Mouse (Mus musculus): ENCODE data around the gene Dad1. TPM values are rescaled to one million over a fixed set of nuclear protein-coding genes. Genes with fewer than 3 reads are reported as not detected.

Gene Dad1
- total RNA-seq, 1 experiment, result 174 TPM

- Histone ChIP-seq H3K4me3 (ENCODE audit: insufficient read depth in 1 of 2, low read depth in 1 of 2, low read length in 2 of 2, poor library complexity in 1 of 2, severe bottlenecking in 1 of 2) (no peak overlapping the region), H3K36me3 (ENCODE audit: control insufficient read depth, insufficient read depth, low read length, poor library complexity, severe bottlenecking) (peaks cover 16% of the 10 kb centered on the region; the same call in 1 of the 2 replicates), H3K9ac (ENCODE audit: insufficient read depth, low read depth, low read length, poor library complexity, severe bottlenecking) (no peak overlapping the region), H3K9me3 (ENCODE audit: control insufficient read depth, insufficient read depth, low read depth, low read length) (no peaks in the 10 kb centered on the region), H3K4me1 (ENCODE audit: control insufficient read depth in 2 of 2, insufficient read depth in 2 of 2, low read length in 2 of 2, poor library complexity in 1 of 2) (peaks cover 0 to 12% of the 10 kb centered on the region in 2 experiments; a peak in 2 of 4 replicates), H3K27ac (ENCODE audit: insufficient read depth, low read depth, low read length, poor library complexity, severe bottlenecking) (no peak overlapping the region)
- TF ChIP-seq CHD2 (IDR thresholded peaks at IDR 0.05; ENCODE audit: low read depth, low read length) (no peak), HCFC1 (IDR thresholded peaks at IDR 0.05; ENCODE audit: borderline replicate concordance, insufficient read depth, low read length) (no peak), MAFK (IDR thresholded peaks at IDR 0.05; ENCODE audit: insufficient read depth, low read depth, low read length) (no peak), ZNF384 (IDR thresholded peaks at IDR 0.05; ENCODE audit: low read depth, low read length) (no peak), ZC3H11A (IDR thresholded peaks at IDR 0.05; ENCODE audit: borderline replicate concordance, low read depth, low read length) (no peak)
- in situ Hi-C loops (cut with MboI; ENCODE audit: low sequenced_read_pairs in 2 of 2, unreplicated experiment in 2 of 2), result no loop called here
- DNase-seq (ENCODE audit: low read depth, low spot score), result no peak
Measured at GRCm38 (mm10) chr14:54261386-54261785, 7.5 kb upstream of the Dad1 start.

GRCm38 (mm10) chr14:54260196-54260595, 6.3 kb upstream of the Dad1 start:
- Histone ChIP-seq H3K27ac (ENCODE audit: insufficient read depth, low read depth, low read length, poor library complexity, severe bottlenecking) (no peak overlapping the region), H3K9ac (ENCODE audit: insufficient read depth, low read depth, low read length, poor library complexity, severe bottlenecking) (no peak overlapping the region), H3K36me3 (ENCODE audit: control insufficient read depth, insufficient read depth, low read length, poor library complexity, severe bottlenecking) (peaks cover 15% of the 10 kb centered on the region; the same call in 1 of the 2 replicates), H3K4me3 (ENCODE audit: insufficient read depth in 1 of 2, low read depth in 1 of 2, low read length in 2 of 2, poor library complexity in 1 of 2, severe bottlenecking in 1 of 2) (peak overlapping the region; percentile 83 to 99; a peak in 3 of 4 replicates), H3K4me1 (ENCODE audit: control insufficient read depth in 2 of 2, insufficient read depth in 2 of 2, low read length in 2 of 2, poor library complexity in 1 of 2) (peaks cover 0 to 11% of the 10 kb centered on the region in 2 experiments; a peak in 2 of 4 replicates), H3K9me3 (ENCODE audit: control insufficient read depth, insufficient read depth, low read depth, low read length) (no peaks in the 10 kb centered on the region)
- no peak for TF ChIP-seq CHD2 (IDR thresholded peaks at IDR 0.05; ENCODE audit: low read depth, low read length)
- TF ChIP-seq HCFC1 (IDR thresholded peaks at IDR 0.05; ENCODE audit: borderline replicate concordance, insufficient read depth, low read length), result no peak
- no peak for TF ChIP-seq ZC3H11A (IDR thresholded peaks at IDR 0.05; ENCODE audit: borderline replicate concordance, low read depth, low read length)
- TF ChIP-seq MAFK (IDR thresholded peaks at IDR 0.05; ENCODE audit: insufficient read depth, low read depth, low read length), result no peak
- TF ChIP-seq ZNF384 (IDR thresholded peaks at IDR 0.05; ENCODE audit: low read depth, low read length), result no peak
- in situ Hi-C loops (cut with MboI; ENCODE audit: low sequenced_read_pairs in 2 of 2, unreplicated experiment in 2 of 2), result no loop called here
- no peak for DNase-seq (ENCODE audit: low read depth, low spot score)

DNA sequence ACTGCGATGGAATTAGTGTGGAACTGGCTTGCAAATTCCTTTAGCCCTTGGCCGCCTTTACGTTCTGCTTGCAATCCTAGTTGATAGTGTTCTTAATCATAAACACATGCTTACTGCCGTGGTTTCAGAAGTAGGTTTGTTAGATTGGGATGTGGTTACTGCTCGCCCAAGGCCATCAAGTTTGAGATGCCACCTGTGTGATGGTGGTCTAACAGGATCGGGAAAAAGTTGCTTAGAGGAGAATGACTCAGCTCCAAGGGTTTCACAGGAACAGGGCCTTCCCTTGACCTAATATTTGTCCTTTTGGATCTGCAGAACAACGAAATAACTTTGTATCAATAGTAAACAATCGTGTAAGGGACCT, 5.8 kb upstream of the Dad1 start:
- peak overlapping the region; percentile 83 to 99 for H3K4me3 ChIP-seq (ENCODE audit: insufficient read depth in 1 of 2, low read depth in 1 of 2, low read length in 2 of 2, poor library complexity in 1 of 2, severe bottlenecking in 1 of 2)
- in situ Hi-C loops (cut with MboI; ENCODE audit: low sequenced_read_pairs in 2 of 2, unreplicated experiment in 2 of 2), result no loop called here
- no peak for TF ChIP-seq MAFK (IDR thresholded peaks at IDR 0.05; ENCODE audit: insufficient read depth, low read depth, low read length)
- no peak for TF ChIP-seq HCFC1 (IDR thresholded peaks at IDR 0.05; ENCODE audit: borderline replicate concordance, insufficient read depth, low read length)
- TF ChIP-seq ZC3H11A (IDR thresholded peaks at IDR 0.05; ENCODE audit: borderline replicate concordance, low read depth, low read length), result no peak
- TF ChIP-seq CHD2 (IDR thresholded peaks at IDR 0.05; ENCODE audit: low read depth, low read length), result no peak
- no peak for TF ChIP-seq ZNF384 (IDR thresholded peaks at IDR 0.05; ENCODE audit: low read depth, low read length)
- H3K36me3 ChIP-seq (ENCODE audit: control insufficient read depth, insufficient read depth, low read length, poor library complexity, severe bottlenecking), result peaks cover 13% of the 10 kb centered on the region; the same call in 1 of the 2 replicates
- DNase-seq (ENCODE audit: low read depth, low spot score), result no peak
- no peak overlapping the region for H3K27ac ChIP-seq (ENCODE audit: insufficient read depth, low read depth, low read length, poor library complexity, severe bottlenecking)
- peak overlapping the region; percentile 87 for H3K9ac ChIP-seq (ENCODE audit: insufficient read depth, low read depth, low read length, poor library complexity, severe bottlenecking)
- H3K9me3 ChIP-seq (ENCODE audit: control insufficient read depth, insufficient read depth, low read depth, low read length), result no peaks in the 10 kb centered on the region
- peaks cover 0 to 7% of the 10 kb centered on the region in 2 experiments; a peak in 2 of 4 replicates for H3K4me1 ChIP-seq (ENCODE audit: control insufficient read depth in 2 of 2, insufficient read depth in 2 of 2, low read length in 2 of 2, poor library complexity in 1 of 2)

- DNase-seq (ENCODE audit: low read depth, low spot score), result peak; percentile 95
- H3K9me3 ChIP-seq (ENCODE audit: control insufficient read depth, insufficient read depth, low read depth, low read length), result no peaks in the 10 kb centered on the region
- peaks cover 13% of the 10 kb centered on the region; the same call in 1 of the 2 replicates for H3K36me3 ChIP-seq (ENCODE audit: control insufficient read depth, insufficient read depth, low read length, poor library complexity, severe bottlenecking)
- H3K9ac ChIP-seq (ENCODE audit: insufficient read depth, low read depth, low read length, poor library complexity, severe bottlenecking), result peak overlapping the region; percentile 87
- in situ Hi-C loops (cut with MboI; ENCODE audit: low sequenced_read_pairs in 2 of 2, unreplicated experiment in 2 of 2), result no loop called here
- TF ChIP-seq MAFK (IDR thresholded peaks at IDR 0.05; ENCODE audit: insufficient read depth, low read depth, low read length) (no peak), CHD2 (IDR thresholded peaks at IDR 0.05; ENCODE audit: low read depth, low read length) (no peak), HCFC1 (IDR thresholded peaks at IDR 0.05; ENCODE audit: borderline replicate concordance, insufficient read depth, low read length) (no peak), ZC3H11A (IDR thresholded peaks at IDR 0.05; ENCODE audit: borderline replicate concordance, low read depth, low read length) (no peak), ZNF384 (IDR thresholded peaks at IDR 0.05; ENCODE audit: low read depth, low read length) (no peak)
- H3K4me1 ChIP-seq (ENCODE audit: control insufficient read depth in 2 of 2, insufficient read depth in 2 of 2, low read length in 2 of 2, poor library complexity in 1 of 2), result peaks cover 2 to 7% of the 10 kb centered on the region in 2 experiments; a peak in 3 of 4 replicates
- H3K4me3 ChIP-seq (ENCODE audit: insufficient read depth in 1 of 2, low read depth in 1 of 2, low read length in 2 of 2, poor library complexity in 1 of 2, severe bottlenecking in 1 of 2), result peak overlapping the region; percentile 83 to 99
- H3K27ac ChIP-seq (ENCODE audit: insufficient read depth, low read depth, low read length, poor library complexity, severe bottlenecking), result 0 out of 2 replicates have a peak overlapping the region, but pooled peaks have one; percentile 3
Measured at GRCm38 (mm10) chr14:54259003-54259721, 5.3 kb upstream of the Dad1 start.

Measured in ES-E14 (cell line).